Mouse (Mus musculus): ENCODE data around the gene Cox7a2l. TPM values are rescaled to one million over a fixed set of nuclear protein-coding genes. Genes with fewer than 3 reads are reported as not detected.
A peak's percentile ranks its signal among the peaks of the same experiment; 100 is the strongest.

Cox7a2l gene
- total RNA-seq, 2 experiments from 2014 or later: 134 to 136 TPM

DNA sequence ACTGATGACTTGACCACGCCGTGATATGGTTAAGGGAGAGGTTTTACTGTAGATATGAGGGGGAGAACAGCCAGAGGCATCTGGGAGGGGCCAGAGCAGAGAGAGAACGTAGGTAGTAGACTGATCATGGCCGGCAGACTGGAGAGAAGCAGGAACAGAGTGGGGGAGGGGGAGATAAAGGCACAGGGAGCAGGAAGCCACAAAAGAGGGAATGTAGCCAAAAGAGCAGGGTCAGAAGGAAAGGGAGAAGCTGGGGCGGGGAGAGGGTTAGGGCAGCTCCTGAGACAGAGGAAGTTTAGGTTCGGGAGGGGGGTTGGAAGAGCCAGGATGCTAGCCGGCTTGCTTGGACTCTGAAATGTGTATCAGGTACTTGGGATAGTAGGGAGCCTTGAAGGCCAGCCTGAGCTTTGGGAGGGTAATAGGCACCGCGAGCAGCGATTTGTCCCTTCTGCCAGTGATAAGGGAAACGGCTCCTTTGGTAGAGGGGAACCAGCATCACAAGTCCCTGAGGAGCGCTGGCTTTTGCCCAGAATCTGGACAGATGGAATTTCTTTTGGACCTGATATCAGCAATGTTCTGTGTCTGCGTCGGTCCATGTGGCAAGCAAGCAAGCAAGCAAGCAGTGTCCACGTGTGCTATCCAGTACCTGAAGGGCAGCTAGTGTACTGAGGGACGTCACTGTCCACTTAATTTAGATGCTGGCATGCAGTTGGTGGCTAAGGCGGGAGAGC, 10.7 kb upstream of the Cox7a2l start:
- intact Hi-C loops (cut with DNase I): no loop called here
- DNase-seq: no peak

DNA sequence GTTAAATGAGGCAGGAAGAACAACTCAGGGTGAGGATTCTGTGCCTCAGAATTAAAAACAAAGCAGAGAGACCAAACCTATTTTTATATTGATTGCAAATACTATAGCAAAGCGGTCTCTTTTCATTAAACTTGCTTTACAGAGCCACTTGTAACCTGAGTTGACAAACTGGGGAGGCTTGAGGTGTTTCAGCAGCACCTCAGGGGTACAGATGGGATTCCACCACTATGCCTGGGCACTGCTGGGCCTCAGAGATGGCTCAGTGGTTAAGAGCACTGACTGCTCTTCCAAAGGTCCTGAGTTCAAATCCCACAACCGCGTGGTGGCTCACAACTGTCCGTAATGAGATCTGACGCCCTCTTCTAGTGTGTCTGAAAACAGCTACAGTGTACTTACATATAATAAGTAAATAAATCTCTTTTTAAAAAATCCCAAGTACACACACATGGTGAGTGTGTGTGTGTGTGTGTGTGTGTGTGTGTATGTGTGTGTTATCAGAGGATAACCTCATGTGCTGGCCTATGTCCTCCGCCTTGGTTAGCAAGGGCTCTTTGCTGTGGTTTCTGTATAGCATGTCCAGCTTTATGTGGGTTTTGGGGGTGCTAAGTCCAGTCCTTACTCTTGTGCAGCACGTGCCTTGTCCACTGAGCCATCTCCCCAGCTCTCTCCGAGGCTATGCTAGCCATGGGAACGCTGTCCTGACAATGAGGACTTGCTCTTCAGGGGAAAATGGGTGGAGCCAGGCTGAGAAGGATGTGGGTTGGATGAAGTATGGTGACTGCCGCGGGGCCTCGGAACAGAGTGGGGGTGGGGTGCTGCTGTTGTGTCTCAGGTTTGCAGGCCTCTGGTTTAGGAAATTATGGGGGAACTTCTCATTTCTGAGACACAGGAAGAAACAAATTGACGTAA, 9.7 kb upstream of the Cox7a2l start:
- intact Hi-C loops (cut with DNase I): no loop called here
- DNase-seq: no peak

DNA sequence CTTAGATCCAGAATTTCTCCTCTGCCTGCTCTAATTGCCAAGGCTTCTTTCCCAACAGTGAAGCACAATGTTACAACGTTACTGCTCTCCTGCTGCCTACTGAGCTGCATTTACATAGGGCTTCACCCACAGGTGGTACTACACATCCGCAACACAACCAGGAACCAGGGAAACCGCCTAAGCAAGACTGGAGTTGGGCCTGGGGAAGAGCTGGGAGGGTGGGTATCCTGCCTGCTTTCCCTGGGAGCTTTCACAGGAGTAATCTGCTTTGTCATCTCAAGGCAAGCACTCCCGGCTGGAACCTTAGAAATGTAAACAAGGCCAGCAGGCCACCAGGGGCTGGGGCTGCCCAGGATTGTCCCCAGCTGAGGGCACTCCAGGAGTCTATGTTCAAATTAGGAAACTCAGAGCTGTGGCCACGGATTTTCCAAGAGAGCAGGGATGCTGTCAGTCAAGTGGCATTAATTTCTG, 9.0 kb upstream of the Cox7a2l start:
- intact Hi-C loops (cut with DNase I): no loop called here
- DNase-seq: no peak

DNA sequence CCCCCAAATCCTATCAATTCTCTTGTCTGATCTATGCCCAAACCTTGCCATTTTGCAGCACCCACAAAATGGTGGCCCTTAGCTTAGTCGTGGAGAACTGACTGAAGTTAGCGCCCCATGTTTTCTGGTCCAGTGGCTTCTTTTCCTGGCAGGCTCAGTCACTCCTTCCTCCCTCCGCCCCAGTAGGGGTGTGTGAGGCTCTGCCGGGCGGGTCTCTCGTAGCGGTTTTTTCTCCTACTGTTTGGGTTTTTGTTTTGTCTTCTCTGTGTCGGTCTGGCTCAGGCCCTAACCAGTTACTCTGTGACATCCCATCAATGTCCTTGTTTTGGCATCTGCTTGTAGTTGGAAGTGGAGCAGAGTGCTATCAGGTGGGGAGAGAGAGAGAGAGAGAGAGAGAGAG, 8.5 kb upstream of the Cox7a2l start:
- intact Hi-C loops (cut with DNase I): no loop called here
- DNase-seq: no peak

DNA sequence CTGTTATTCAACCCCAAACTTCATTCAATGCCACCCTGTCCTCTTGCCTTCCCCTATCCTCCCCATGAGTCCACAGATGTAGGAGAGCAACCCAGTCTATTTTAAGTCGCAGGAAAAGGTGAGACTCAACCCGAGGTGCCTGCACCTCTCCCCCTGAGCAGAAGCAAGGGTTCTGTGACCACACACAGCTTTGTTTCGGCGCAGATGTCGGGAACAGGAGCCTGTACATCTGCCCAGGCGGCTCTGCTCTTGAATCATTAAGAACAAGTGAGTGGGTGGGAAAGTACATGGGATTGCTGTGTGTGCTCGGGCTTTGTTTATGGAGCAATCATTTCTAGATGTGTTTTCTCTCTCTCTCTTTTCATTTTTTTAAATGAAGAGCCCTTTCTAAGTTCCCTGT, 7.6 kb upstream of the Cox7a2l start:
- intact Hi-C loops (cut with DNase I): no loop called here

DNA sequence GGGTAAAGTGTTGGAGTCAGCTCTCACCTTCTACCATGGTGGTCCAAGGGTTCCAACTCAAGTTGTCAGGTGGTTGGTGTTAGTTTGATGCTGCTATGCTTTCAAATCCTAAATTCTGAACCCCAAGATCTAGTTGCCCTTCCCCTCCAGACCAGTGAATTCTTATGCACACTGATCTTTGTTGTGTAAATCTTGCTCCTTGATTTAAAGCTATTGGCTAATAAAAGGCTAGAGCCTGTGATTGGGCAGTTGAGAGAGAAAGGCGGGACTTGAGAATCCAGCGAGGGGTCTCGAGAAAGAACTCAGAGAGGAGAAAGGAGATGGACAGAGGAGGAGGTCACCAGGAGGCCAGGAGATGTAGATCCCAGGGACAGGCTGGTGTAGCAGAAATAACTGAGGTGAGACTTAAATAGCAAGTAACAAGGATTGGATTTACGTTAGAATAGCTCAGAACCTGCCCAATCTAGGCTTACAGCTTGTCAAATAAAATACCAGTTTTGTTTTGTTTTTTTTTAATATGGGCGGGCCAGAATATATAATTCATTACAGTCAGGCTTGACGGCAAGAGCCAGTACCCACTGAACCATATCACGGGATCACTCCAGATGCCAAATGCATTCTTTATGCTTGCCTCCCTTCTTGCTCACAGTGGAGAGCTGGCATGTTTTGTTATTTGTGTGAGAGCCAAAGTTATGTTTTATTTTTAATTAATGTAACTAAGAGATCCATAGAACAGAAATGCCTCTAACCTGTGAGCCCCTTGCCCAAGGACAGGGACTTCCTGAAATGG, 5.7 kb upstream of the Cox7a2l start:
- intact Hi-C loops (cut with DNase I): no loop called here

More for the DNA sequence above, 7.6 kb upstream of the Cox7a2l start:
- no peak for DNase-seq

DNA sequence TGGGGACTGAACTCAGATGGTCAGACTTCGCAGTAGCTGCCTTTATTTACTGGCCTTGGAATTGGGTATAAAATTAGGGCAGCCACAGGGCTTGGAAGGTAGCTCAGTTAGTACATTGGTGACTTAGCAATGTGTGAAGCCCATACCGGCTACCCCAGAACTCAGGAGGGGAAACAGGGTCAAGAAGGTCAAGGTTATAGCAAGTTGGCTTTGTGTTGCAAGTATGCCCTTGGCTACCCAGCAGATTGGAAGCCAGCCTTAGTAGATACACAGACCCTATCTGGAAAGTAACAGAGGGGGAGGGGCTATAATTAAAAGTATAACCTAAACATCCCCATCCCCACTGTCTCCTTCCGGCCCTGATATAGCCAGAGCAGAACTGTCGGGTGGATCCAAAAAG, 4.8 kb upstream of the Cox7a2l start:
- intact Hi-C loops (cut with DNase I): no loop called here
- no peak for DNase-seq

More for the DNA sequence above, 5.7 kb upstream of the Cox7a2l start:
- DNase-seq: no peak

DNA sequence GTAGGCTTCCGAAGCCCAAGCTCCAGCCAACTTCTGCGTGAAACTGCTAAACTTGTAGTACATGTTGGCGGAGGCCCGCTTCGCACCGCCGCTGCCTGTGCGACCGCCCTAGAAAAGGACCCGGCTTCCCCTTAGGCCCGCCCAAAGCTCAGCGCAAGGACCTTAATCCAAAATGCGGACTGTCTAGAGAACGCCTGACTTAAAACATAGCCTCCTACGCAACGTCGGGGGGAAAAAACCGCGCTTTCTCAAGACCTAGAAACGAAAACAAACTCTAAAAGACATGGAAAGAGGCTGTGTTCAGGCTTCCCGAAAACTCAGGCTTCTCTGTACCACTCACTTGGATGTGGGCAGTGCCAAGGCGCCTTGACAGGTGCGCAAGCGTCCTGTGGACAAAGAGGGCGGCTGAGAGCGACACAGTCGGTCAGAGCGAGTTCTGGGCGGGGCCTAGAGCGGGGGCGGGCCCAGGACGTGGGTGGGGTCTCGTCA, 2.9 kb downstream of the Cox7a2l start:
- intact Hi-C loops (cut with DNase I): loop anchor here (10.0 kb wide), 1 partner anchor 239 kb away; no protein-coding TSS in a partner anchor

DNA sequence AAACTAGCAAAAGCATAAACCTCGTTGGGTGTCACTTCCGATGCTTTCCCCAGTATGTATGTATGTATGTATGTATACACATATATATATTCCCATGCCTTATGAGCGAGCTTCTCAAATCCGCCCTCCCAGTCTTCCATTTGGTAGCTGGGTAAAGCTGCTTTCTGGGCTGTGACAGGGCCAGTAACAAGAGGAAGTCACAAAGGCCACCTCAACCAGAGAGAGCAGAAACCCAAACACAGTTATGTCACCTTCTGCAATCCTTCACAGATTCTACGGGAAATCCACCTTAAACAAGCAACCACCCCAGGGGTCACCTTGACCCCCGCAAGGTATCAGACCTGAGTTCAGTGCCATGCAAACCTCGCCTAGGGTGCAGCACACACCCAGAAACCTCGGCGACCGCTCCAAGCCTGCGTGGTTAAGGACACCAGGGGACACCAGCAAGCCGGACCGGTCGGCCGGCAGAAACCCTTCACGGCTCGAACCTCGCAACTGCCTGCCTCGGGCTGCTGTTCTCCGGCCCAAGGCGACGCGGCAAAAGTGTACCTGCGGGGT, 3.4 kb downstream of the Cox7a2l start:
- intact Hi-C loops (cut with DNase I): loop anchor here (10.0 kb wide), 1 partner anchor 239 kb away; no protein-coding TSS in a partner anchor
- DNase-seq: peak in 1 of 2 experiments; percentile 10

More for the DNA sequence above, 2.9 kb downstream of the Cox7a2l start:
- peak; percentile 84 to 85 for DNase-seq

DNA sequence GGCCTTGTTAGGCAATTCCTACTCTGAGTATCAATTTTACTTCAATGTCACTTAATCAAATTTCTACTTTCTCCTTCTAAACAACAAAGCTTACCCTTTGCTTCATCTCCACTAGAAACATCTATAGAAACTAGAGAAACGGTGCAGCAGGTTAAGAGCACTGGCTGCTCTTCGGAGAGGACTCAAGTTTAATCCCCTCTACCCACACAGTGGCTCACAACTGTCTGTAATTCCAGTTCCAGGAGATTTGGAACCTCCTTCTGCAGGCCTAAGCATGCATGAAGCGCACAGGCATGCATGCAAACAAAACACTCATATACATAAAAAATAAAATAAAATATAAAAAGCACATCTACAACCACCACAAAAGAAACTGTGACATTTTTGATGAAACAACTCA, 5.0 kb downstream of the Cox7a2l start:
- no peak for DNase-seq
- intact Hi-C loops (cut with DNase I): loop anchor here (10.0 kb wide), 1 partner anchor 237 kb away; no protein-coding TSS in a partner anchor

DNA sequence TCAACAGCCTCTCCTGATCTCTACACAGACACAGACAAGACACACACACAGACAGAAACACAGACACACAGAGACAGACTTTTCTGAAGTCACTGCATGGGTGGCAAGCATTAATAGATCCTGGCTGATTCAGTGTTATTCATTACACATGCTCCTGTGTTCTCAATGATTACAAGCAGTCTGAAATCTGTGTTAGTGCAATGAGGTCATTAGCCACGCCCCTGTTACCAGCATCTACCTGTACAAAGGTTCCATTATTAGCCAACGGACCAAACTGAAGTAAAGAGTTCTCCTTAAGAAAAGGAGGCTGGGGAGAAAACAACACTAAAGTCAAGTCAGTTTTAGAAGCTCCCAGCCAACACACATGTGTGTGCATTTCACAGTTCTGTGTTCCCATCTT, 13.4 kb downstream of the Cox7a2l start:
- intact Hi-C loops (cut with DNase I): no loop called here
- no peak for DNase-seq

DNA sequence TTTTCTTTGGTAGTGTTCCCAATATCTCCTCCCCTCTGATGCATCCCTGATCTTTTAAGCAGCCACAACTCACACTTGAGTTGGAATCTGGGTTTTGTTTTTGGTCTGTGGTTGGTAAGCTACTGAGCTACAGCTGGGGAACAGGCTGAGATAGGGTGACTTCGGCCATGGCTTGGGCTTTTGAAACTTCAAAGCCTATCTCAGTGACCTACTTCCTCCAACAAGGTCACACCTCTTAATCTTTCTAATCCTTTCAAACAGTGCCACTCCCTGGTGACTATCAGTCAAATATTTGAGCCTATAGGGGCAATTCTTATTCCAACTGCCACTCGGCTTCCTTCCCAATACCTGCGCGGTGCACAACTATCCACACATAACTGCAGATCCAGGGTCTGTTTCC, 17.4 kb downstream of the Cox7a2l start:
- no peak for DNase-seq
- intact Hi-C loops (cut with DNase I): no loop called here

DNA sequence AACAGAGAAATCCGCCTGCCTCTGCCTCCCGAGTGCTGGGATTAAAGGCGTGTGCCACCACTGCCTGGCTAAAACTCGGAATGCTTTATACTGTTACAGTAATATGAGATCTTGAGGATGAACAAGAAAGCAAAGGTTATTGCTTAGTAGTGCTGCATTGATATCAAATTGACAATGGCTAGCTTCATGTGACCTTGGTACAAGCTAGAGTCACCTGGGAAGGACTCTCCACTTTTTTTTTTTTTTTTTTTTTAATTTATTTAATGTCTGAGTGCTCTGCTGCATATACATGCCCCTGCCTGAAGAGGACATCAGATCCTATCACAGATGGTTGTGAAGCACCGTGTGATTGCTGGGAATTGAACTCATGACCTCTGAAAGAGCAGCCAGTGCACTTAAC, 18.2 kb downstream of the Cox7a2l start:
- DNase-seq: no peak
- intact Hi-C loops (cut with DNase I): no loop called here

DNA sequence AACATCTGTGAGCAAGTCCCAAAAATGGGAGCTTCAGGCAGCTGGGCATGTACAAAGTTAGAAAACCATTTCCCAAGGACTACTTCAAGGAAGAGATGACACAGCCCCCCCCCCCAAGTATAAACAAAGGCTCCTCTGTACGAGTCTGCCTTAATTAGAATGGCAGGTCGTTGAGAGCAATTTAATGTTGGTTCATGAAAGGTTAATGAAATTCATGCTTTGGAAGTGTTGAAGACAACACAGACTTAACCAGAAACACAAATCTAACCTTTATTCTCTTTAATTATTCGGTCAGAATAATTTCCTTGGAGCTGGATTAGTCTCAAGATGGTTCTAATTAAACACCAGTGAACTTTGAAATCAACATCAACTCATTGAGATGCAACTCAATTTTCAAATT, 29.4 kb downstream of the Cox7a2l start:
- intact Hi-C loops (cut with DNase I): no loop called here
- DNase-seq: no peak

DNA sequence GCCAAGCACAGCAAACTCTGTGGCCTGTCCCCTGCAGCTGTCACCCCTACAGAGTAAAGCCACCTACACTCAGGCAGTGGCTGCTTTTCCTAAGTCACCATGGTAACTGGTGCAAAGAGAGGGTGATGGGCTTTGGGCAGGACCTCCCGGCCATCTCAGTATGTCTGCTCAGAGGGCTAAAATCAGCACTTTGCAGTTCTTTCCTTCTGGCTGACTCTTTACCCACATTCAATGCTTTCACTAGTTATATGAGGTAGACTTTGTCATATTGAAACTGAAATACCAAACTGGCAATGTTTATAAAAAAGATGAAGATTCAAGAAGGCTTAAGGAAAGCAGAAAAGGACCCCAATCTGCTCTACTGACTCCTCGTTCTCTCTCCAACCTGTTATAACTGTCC, 33.3 kb downstream of the Cox7a2l start:
- no peak for DNase-seq
- intact Hi-C loops (cut with DNase I): no loop called here

DNA sequence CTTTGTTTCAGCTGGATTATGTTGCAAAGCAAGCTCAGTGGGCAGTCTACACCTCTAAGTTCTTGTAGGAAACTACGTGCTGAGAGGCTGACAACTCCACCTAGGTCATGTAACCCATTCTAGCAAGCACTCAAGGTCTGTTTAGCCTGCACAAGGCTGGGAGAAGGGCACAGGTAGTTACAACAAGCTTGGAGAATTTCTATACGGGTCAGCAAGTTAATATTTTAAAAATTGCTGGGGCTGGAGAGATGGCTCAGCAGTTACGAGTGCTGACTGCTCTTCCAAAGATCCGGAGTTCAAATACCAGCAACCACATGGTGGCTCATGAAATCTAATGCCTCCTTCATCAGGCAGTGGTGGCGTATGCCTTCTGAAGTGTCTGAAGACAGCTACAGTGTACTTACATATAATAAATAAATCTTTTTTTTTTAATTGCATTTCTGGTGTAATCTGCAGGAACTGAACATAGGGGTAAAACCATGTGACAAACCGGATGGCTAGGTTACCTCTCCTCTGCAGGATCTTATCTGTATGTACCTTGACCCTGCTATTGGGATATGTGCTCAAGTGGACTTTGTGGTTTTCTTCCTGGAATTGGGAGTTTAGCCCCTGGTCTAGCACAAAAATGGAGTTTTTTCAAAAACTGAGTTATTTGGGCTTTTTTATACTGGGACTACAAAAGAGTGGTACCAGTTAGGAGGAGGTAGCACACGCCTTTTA, 34.2 kb downstream of the Cox7a2l start:
- intact Hi-C loops (cut with DNase I): no loop called here
- no peak for DNase-seq

DNA sequence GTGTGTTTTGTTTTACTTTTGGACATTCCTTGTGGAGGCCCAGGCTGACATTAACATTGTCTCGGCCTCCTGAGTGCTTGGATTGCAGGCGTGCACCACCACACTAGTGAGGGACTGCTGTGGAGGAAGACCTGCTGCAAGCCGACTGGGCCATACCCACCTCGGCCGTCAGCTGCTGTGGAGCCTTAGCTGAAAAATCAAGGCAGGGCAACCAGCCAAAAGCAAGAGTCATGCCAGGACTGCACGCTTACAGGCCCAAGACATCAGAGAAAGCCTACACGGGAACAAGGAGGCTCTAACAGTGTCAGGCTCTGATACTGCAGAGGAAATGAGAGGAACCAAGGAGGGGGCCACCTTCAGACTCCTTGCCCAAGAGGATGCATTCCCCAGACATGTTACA, 35.6 kb downstream of the Cox7a2l start:
- no peak for DNase-seq
- intact Hi-C loops (cut with DNase I): no loop called here

DNA sequence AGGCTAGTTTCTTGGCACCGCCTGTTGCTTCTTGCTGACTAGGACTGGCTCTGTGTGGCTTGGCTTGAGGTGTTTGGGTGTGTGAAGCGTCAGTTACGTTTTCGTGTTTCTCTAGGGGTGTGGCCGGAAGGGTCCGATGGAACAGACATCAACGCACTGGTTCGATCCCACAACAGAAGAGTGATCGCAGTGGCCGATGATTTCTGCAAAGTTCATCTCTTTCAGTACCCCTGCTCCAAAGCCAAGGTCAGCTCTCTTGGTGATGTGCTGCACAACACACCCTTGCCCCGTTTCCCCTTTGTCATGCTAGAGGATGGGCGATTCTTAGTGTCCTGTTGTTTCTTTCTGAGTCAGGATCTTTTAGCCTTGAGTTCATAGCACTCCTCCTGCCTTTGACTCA, 40.0 kb downstream of the Cox7a2l start:
- no peak for DNase-seq
- intact Hi-C loops (cut with DNase I): no loop called here

DNA sequence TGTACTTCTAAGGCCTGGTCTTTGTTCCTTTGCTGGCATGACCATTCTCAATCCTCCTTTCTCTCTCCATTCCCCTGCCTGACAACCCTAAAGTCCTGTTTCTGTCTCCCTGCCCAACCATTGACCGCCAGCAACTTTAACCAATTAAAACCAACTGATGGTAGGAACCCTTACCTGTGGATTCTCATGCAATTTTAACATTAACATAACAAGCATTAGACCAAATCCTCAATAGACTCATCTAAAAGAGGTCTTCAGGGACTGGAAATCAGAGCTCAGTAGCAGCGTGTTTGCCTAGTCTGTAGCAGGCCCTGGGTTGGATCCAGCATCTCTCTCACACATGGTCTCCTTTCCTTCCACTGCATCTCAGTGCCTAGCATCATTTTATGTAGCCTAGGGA, 47.5 kb downstream of the Cox7a2l start:
- intact Hi-C loops (cut with DNase I): no loop called here

More for the DNA sequence above, 47.5 kb downstream of the Cox7a2l start:
- DNase-seq: no peak
